Mouse (Mus musculus): ENCODE data around the gene Gm13306. TPM values are rescaled to one million over a fixed set of nuclear protein-coding genes. Genes with fewer than 3 reads are reported as not detected.

The Gm13306 gene
- not detected in 2 replicates for polyA plus RNA-seq (2015; fragmentation: Nextera tagmentation; extraction: Ambion mirVana)

GRCm38 (mm10) chr4:42153136-42153535 lies at the start of gene Gm13306:
TSS of gene Gm13306 (plus strand) at chr4:42153436.

GRCm38 (mm10) chr4:42114517-42114916 lies 38.7 kb upstream of the Gm13306 start, which contains the start of gene Gm13304:
TSS of gene Gm13304 (plus strand) at chr4:42114817.

GRCm38 (mm10) chr4:42168503-42168902 lies 15.3 kb downstream of the Gm13306 start, which contains the start of gene Gm13305:
TSS of gene Gm13305 (minus strand) at chr4:42168603.

Other genes starting within 250 kb of the Gm13306 start
- gene Gm21541, start 249.8 kb upstream of the Gm13306 start, polyA plus RNA-seq (2015; fragmentation: Nextera tagmentation; extraction: Ambion mirVana): not detected in 2 replicates
- 0.45 and 1.3 TPM in 2 replicates for gene Gm20878, start 211.9 kb upstream of the Gm13306 start, polyA plus RNA-seq (2015; fragmentation: Nextera tagmentation; extraction: Ambion mirVana)
- 0.06 TPM in 1 of 2 replicates, not detected in the other for gene Fam205a4, start 187.4 kb upstream of the Gm13306 start, polyA plus RNA-seq (2015; fragmentation: Nextera tagmentation; extraction: Ambion mirVana)
- not detected in 2 replicates for gene Gm21093, start 118.7 kb upstream of the Gm13306 start, polyA plus RNA-seq (2015; fragmentation: Nextera tagmentation; extraction: Ambion mirVana)
- gene Gm3893, start 62.2 kb upstream of the Gm13306 start, polyA plus RNA-seq (2015; fragmentation: Nextera tagmentation; extraction: Ambion mirVana): not detected in 2 replicates
- 1.4 TPM in 1 of 2 replicates, not detected in the other for gene Gm13304, start 38.6 kb upstream of the Gm13306 start, polyA plus RNA-seq (2015; fragmentation: Nextera tagmentation; extraction: Ambion mirVana)
- gene Gm13305, start 15.2 kb downstream of the Gm13306 start, polyA plus RNA-seq (2015; fragmentation: Nextera tagmentation; extraction: Ambion mirVana): not detected in 2 replicates
- gene Gm10600, start 87.2 kb downstream of the Gm13306 start, polyA plus RNA-seq (2015; fragmentation: Nextera tagmentation; extraction: Ambion mirVana): not detected in 2 replicates
- gene Ccl21b, start 102.3 kb downstream of the Gm13306 start, polyA plus RNA-seq (2015; fragmentation: Nextera tagmentation; extraction: Ambion mirVana): not detected in 2 replicates
- not detected in 2 replicates for gene Gm21953, start 140.8 kb downstream of the Gm13306 start, polyA plus RNA-seq (2015; fragmentation: Nextera tagmentation; extraction: Ambion mirVana)
- 0.04 TPM in 1 of 2 replicates, not detected in the other for gene Fam205a3, start 164.9 kb downstream of the Gm13306 start, polyA plus RNA-seq (2015; fragmentation: Nextera tagmentation; extraction: Ambion mirVana)

Measured in urinary bladder, postnatal 0 days (tissue).